Mouse (Mus musculus) heart, embryonic 14.5 days (tissue): ENCODE measurements at regions not wholly inside any gene's neighbourhood (a gene's known extent, or its start where the extent isn't known, plus 50 kb on each side); places are given as distances from the start of the nearest gene placed in this dataset.

Source experiments
- ATAC-seq: fragments of 200-750 bp; cut with Nextera tagmentation; 2 replicates; pipeline ENCODE4 v1.8.0; 2017; ENCODE audit warnings: low read depth, moderate TSS enrichment; ENCODE audit not compliant: insufficient number of reproducible peaks, insufficient read depth, low FRiP score
- H3K27ac ChIP-seq, 2 experiments: fragments of 200-500 bp in 1 of 2; fragments of 300-500 bp in 1 of 2; sonication (generic) in 1 of 2; replicated peaks in 1 of 2; 2 replicates each; pipeline ENCODE4 v1.5.1; 2012 to 2014; ENCODE audit warnings: low read depth in 2 of 2, low read length in 2 of 2, control low read depth in 1 of 2, mild to moderate bottlenecking in 1 of 2, mixed read lengths in 1 of 2; ENCODE audit not compliant: control insufficient read depth in 1 of 2, insufficient read depth in 1 of 2
- H3K27me3 ChIP-seq: fragments of 300-500 bp; sonication (generic); 2 replicates; pipeline ENCODE4 v1.6.1; 2014; ENCODE audit warnings: mild to moderate bottlenecking, low read length, control low read depth; ENCODE audit not compliant: control insufficient read depth, insufficient read depth
- H3K36me3 ChIP-seq: fragments of 300-500 bp; sonication (generic); 2 replicates; pipeline ENCODE4 v1.6.1; 2014; ENCODE audit warnings: mild to moderate bottlenecking, control low read depth, low read length, mixed read lengths; ENCODE audit not compliant: control insufficient read depth, insufficient read depth
- H3K4me1 ChIP-seq, 2 experiments: fragments of 200-500 bp in 1 of 2; fragments of 300-500 bp in 1 of 2; sonication (generic) in 1 of 2; 2 replicates each; pipeline ENCODE4 v1.6.1; 2012 to 2014; ENCODE audit warnings: low read length in 2 of 2, control low read depth in 1 of 2, mixed read lengths in 1 of 2; ENCODE audit not compliant: control insufficient read depth in 2 of 2, insufficient read depth in 2 of 2
- H3K4me2 ChIP-seq: fragments of 300-500 bp; sonication (generic); 2 replicates; pipeline ENCODE4 v1.6.1; 2014; ENCODE audit warnings: mild to moderate bottlenecking, low read length
- H3K4me3 ChIP-seq, 2 experiments: fragments of 200-500 bp in 1 of 2; fragments of 300-500 bp in 1 of 2; sonication (generic) in 1 of 2; 2 replicates each; pipeline ENCODE4 v1.5.1; 2012 to 2014; ENCODE audit warnings: low read length in 2 of 2, mild to moderate bottlenecking in 2 of 2, control low read depth in 1 of 2, low read depth in 1 of 2, moderate library complexity in 1 of 2; ENCODE audit not compliant: control insufficient read depth in 1 of 2, insufficient read depth in 1 of 2
- H3K9ac ChIP-seq: fragments of 300-500 bp; sonication (generic); 2 replicates; pipeline ENCODE4 v1.6.1; 2014; ENCODE audit warnings: mild to moderate bottlenecking, low read length
- H3K9me3 ChIP-seq: fragments of 300-500 bp; sonication (generic); 2 replicates; pipeline ENCODE4 v1.6.1; 2016; ENCODE audit warnings: low read length, control low read depth; ENCODE audit not compliant: control insufficient read depth
- WGBS: fragments of 180-500 bp; shearing (Covaris S2); extraction: QIAGEN DNeasy Blood & Tissue Kit; methylation state at CpG from one replicate; pipeline ENCODE4 v1.1.7; 2014; 5-methylcytosine and 5-hydroxymethylcytosine counted together

DNA sequence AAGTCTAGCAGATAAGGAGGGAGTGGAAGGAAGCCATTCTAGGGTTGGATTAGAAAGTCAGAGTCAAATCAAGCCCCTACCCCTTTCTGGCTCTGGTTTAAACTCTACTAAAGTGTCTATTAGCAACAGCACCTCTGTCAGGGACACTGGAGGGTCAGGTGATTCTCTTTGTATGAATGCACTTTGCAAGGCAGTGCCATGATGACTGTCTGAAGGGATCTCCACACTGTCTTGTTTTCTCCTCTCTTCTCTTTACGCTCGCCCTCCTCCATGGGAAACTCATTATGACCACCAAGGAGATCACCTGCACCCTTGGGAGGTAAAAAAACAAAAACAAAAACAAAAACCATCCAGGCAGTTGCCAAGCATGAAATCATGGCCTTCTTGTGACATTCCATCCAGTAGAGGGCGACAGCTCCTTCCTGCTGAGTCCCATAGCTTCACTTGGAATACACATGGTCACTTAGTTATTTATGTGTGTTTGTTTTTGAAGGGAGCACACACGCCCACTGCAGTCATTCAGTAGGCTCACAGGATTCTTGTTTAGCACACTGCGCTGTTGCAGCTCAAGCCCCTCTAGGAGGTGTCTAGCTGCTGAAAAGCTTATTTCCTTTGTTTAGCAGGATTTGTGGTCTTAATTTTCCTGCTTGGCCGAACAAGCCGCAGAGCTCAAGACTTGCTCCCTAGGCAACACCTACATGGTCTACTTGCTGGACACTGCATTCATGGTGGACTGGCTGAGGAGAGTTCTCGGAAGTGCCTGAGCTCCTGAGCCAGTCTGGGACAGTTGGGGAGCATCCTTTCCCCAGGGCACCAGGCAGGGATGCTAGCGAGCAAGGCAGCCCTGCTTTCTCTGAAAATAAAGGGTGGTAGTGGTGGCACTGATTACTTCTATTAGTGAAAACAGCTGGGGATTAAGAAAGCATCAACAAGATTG, 195.2 kb upstream of the Bmper start:
- ATAC-seq, result no peak
- Histone ChIP-seq H3K27me3 (no peaks in the 10 kb centered on the region), H3K27ac (no peak overlapping the region), H3K9ac (no peak overlapping the region), H3K4me1 (peaks cover 0 to 11% of the 10 kb centered on the region in 2 experiments; a peak in 2 of 4 replicates), H3K36me3 (no peaks in the 10 kb centered on the region), H3K4me2 (no peak overlapping the region), H3K4me3 (no peak overlapping the region), H3K9me3 (no peaks in the 10 kb centered on the region)
- WGBS, result 81% methylated on average over 9 of the region's 9 CpGs

DNA sequence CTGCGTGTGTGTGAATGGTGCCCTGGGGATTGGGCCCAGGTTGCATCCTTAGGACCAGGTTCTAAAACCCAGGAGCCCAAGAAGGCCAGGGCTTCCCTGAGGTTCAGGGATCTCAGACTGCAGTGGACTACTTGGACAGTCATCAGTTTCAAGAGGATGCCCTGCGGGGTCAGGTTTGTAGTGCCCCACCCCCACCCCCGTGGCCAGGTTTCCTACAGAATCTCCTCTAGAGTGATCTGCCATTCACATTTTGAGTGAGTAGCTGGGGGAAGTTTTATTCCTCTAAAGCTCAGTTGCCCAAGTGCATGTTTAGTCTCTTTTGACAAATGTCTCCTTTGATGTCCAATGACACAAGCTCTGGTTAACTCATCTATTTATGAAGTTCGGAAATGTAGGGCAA, 193.5 kb upstream of the Bmper start:
- no peaks in the 10 kb centered on the region for H3K9me3 ChIP-seq
- no peak for ATAC-seq
- H3K27me3 ChIP-seq, result no peaks in the 10 kb centered on the region
- no peaks in the 10 kb centered on the region for H3K36me3 ChIP-seq
- no peak overlapping the region for H3K4me2 ChIP-seq
- no peak overlapping the region for H3K9ac ChIP-seq
- no peak overlapping the region for H3K4me3 ChIP-seq
- H3K27ac ChIP-seq, result no peak overlapping the region
- peaks cover 0 to 11% of the 10 kb centered on the region in 2 experiments; a peak in 2 of 4 replicates for H3K4me1 ChIP-seq
- WGBS, result 77% methylated on average over 4 of the region's 4 CpGs

DNA sequence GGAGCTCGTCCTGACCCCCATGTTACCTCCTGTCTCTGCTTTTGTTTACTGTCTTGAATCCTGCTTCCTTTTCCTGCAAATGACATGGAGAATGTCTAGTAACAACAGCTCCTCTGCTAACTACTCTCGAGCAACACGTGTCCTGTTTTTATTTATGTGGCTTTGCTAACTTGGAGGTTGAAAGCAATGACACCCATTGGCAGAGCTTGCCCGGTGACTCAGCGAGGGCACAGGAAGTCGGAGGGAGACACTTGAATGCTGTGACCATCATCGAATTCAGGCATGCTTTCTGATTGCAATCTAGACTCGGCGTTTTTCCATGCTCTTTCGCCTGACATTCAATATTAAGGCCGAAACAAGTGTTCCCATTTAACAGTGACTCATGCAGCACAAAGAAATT, 192.7 kb upstream of the Bmper start:
- ATAC-seq, result no peak
- no peaks in the 10 kb centered on the region for H3K36me3 ChIP-seq
- 58% methylated on average over 11 of the region's 11 CpGs for WGBS

DNA sequence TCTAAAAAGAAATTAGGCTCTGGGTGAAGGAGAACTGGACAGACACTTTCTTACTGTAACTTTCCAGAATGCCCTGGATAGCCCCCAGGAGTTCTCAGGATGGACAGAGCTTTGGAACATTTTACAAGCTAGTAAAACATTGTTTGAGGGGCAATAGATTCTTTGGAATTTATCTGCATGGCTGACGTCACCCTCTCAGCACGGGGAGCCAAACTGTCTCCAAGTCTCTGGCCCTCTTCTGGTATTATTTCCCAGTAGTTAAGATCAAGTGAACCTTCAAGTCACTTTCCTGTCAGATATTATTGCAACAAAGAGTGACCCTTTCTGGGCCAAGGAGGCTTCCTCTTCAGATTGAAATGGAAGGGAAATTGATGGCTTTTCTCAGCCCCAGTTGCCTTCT, 192.3 kb upstream of the Bmper start:
- WGBS, result 14% methylated on average over 2 of the region's 2 CpGs
- ATAC-seq, result no peak
- Histone ChIP-seq H3K4me2 (no peak overlapping the region), H3K27me3 (no peaks in the 10 kb centered on the region), H3K4me3 (no peak overlapping the region), H3K27ac (peak overlapping the region; percentile 17 to 26; a peak in 1 of 4 replicates), H3K9ac (no peak overlapping the region), H3K4me1 (peaks cover 2 to 15% of the 10 kb centered on the region in 2 experiments; a peak in 3 of 4 replicates), H3K36me3 (no peaks in the 10 kb centered on the region), H3K9me3 (no peaks in the 10 kb centered on the region)

More for the DNA sequence above, 192.7 kb upstream of the Bmper start:
- Histone ChIP-seq H3K4me1 (peaks cover 0 to 12% of the 10 kb centered on the region in 2 experiments; a peak in 2 of 4 replicates), H3K9me3 (no peaks in the 10 kb centered on the region), H3K4me3 (no peak overlapping the region), H3K27ac (peak overlapping the region; percentile 15 to 16; a peak in 1 of 4 replicates), H3K27me3 (no peaks in the 10 kb centered on the region), H3K9ac (no peak overlapping the region), H3K4me2 (no peak overlapping the region)

GRCm38 (mm10) chr9:23031916-23032315, 191.0 kb upstream of the Bmper start:
- H3K36me3 ChIP-seq, result no peaks in the 10 kb centered on the region
- no peak overlapping the region for H3K4me3 ChIP-seq
- peaks cover 10 to 24% of the 10 kb centered on the region in 2 experiments for H3K4me1 ChIP-seq
- ATAC-seq, result no peak
- H3K4me2 ChIP-seq, result no peak overlapping the region
- H3K9ac ChIP-seq, result no peak overlapping the region
- no peaks in the 10 kb centered on the region for H3K27me3 ChIP-seq
- no peaks in the 10 kb centered on the region for H3K9me3 ChIP-seq
- 77% methylated on average over 9 of the region's 9 CpGs for WGBS
- no peak overlapping the region for H3K27ac ChIP-seq

- no peak for ATAC-seq
- H3K4me1 ChIP-seq, result peaks cover 10 to 20% of the 10 kb centered on the region in 2 experiments
- no peak overlapping the region for H3K4me3 ChIP-seq
- no peaks in the 10 kb centered on the region for H3K27me3 ChIP-seq
- 23% methylated on average over 6 of the region's 6 CpGs for WGBS
- no peak overlapping the region for H3K27ac ChIP-seq
- peak overlapping the region; percentile 81; the same call in 1 of the 2 replicates for H3K4me2 ChIP-seq
- H3K9me3 ChIP-seq, result no peaks in the 10 kb centered on the region
- no peaks in the 10 kb centered on the region for H3K36me3 ChIP-seq
- no peak overlapping the region for H3K9ac ChIP-seq
Observed at GRCm38 (mm10) chr9:23035306-23035705, 187.6 kb upstream of the Bmper start.

DNA sequence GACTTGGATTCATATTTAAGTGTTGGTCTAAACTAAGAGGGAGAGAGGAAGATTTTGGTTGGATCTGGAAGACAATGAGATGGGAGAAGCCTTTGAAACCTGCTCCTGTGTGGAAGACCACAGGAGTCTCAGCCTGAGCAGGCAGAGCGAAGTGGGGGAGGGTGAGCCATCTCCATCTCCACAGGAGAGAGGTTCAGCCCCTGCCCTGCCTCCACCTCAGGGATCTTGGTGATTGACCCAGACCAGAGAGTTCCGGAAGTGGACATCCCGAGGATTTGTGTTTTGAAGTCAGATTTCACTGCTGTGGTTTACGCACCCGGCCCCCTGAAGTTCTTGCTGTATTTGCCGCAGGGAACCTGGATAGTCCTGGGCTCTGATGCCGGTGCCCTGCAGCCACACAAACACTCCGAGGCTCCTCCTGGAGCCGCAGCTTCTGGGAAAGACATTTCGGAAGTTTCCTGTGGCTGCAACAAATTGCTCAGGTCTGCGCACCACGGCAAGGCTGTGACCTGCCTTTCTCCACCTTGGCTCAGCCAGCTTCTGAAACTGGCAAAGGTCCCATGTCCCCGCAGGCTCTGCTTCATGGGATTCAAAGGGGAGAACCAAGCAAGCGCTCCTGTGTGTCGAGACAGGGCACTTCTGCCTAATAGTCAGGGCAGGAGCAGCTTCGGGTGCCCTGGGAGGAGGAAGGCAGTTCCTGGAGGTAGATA, 186.8 kb upstream of the Bmper start:
- H3K27me3 ChIP-seq, result no peaks in the 10 kb centered on the region
- peak overlapping the region; percentile 35 to 39 for H3K4me3 ChIP-seq
- H3K36me3 ChIP-seq, result no peaks in the 10 kb centered on the region
- H3K27ac ChIP-seq, result no peak overlapping the region
- H3K4me1 ChIP-seq, result peaks cover 11 to 14% of the 10 kb centered on the region in 2 experiments
- no peak for ATAC-seq
- H3K9me3 ChIP-seq, result no peaks in the 10 kb centered on the region
- 3% methylated on average over 16 of the region's 16 CpGs for WGBS
- H3K4me2 ChIP-seq, result peak overlapping the region; percentile 81
- peak overlapping the region; percentile 69 for H3K9ac ChIP-seq
